In the genomic region with DNA sequence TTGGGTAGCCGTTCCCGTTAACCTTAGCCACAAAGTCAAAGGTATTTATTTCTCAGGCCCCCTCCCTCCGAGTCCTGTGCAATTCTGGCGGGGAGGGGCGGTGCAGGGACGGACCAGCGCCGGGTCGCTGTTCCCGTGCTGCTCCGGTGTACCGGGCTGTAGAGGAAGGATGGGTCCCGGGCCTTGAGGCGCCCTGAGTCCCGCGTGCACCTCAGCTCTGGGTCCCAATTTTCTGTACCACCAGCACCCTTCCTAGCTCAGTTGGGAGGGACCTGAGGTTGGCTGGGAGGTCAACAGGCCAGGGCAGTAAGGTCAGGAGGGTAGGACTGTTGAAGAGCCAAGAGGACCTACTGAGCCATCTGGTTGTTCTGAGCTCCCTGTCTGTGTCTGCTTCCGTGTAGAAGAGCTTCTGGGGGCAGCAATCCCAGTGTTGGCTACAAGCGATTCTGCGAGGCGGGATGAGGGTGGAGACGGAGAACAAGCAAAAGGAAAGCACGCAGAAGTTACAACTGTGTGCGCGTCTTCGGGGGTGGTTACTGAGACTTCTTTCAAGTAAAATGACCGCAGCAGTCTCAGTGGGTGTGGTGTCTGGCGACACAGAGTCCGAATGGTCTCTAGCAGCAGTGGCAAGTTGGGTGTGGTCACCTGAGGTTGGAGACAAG, we compare ENCODE assay signal across 8 mouse cellular contexts. TPM values are rescaled to one million over a fixed set of nuclear protein-coding genes. Genes with fewer than 3 reads are reported as not detected.
DNase-seq lines count a peak whose midpoint lies in the region; ATAC-seq and TF ChIP-seq lines count a peak whose summit lies in the region.

No protein-coding gene starts in this region.

- peaks cover 18% of the 10 kb centered on the region; the same call in 1 of the 2 replicates for H3K4me1 ChIP-seq in heart, embryonic 10.5 days
- peaks cover 0 to 2% of the 10 kb centered on the region in 2 experiments; a peak in 1 of 4 replicates for H3K4me1 ChIP-seq in ES-E14 (ENCODE audit: control insufficient read depth in 2 of 2, insufficient read depth in 2 of 2, low read length in 2 of 2, poor library complexity in 1 of 2)
- peaks cover 27% of the 10 kb centered on the region for H3K4me1 ChIP-seq in erythroblast, embryonic 14.5 days (ENCODE audit: control insufficient read depth)
- H3K4me1 ChIP-seq in intestine, embryonic 14.5 days (replicated peaks; ENCODE audit: control insufficient read depth, insufficient read depth, low read length) = peaks cover 9% of the 10 kb centered on the region
- H3K4me1 ChIP-seq in liver, embryonic 13.5 days (replicated peaks) = peaks cover 45% of the 10 kb centered on the region
- H3K4me1 ChIP-seq in midbrain, postnatal 0 days (ENCODE audit: insufficient read depth, low read length) = 0 out of 2 replicates have a peak, but pooled peaks cover 4% of the 10 kb centered on the region

- peak overlapping the region; percentile 84 for H3K4me3 ChIP-seq in heart, embryonic 10.5 days
- peak overlapping the region; percentile 68 to 75 for H3K4me3 ChIP-seq in ES-E14 (ENCODE audit: insufficient read depth in 1 of 2, low read depth in 1 of 2, low read length in 2 of 2, poor library complexity in 1 of 2, severe bottlenecking in 1 of 2)
- H3K4me3 ChIP-seq in erythroblast, embryonic 14.5 days (replicated peaks) = peak overlapping the region; percentile 75
- peak overlapping the region; percentile 77 for H3K4me3 ChIP-seq in intestine, embryonic 14.5 days (ENCODE audit: low read depth, low read length)
- peak overlapping the region; percentile 72 for H3K4me3 ChIP-seq in liver, embryonic 13.5 days (replicated peaks)
- H3K4me3 ChIP-seq in midbrain, postnatal 0 days (ENCODE audit: low read depth, low read length) = peak overlapping the region; percentile 60

- H3K9me3 ChIP-seq in heart, embryonic 10.5 days = peaks cover 8% of the 10 kb centered on the region
- no peaks in the 10 kb centered on the region for H3K9me3 ChIP-seq in ES-E14 (ENCODE audit: control insufficient read depth, insufficient read depth, low read depth, low read length)
- peaks cover 6% of the 10 kb centered on the region for H3K9me3 ChIP-seq in erythroblast, embryonic 14.5 days (ENCODE audit: control insufficient read depth, low read length)
- peaks cover 12% of the 10 kb centered on the region for H3K9me3 ChIP-seq in intestine, embryonic 14.5 days (ENCODE audit: control insufficient read depth, low read length)
- H3K9me3 ChIP-seq in liver, embryonic 13.5 days (replicated peaks) = peaks cover 1% of the 10 kb centered on the region; the same call in 1 of the 2 replicates
- peaks cover 2% of the 10 kb centered on the region; the same call in 1 of the 2 replicates for H3K9me3 ChIP-seq in midbrain, postnatal 0 days (ENCODE audit: low read length)

- in situ Hi-C loops in ES-E14 (cut with MboI; ENCODE audit: low sequenced_read_pairs in 2 of 2, unreplicated experiment in 2 of 2) = no loop called here

- peaks cover 33% of the 10 kb centered on the region for H3K36me3 ChIP-seq in heart, embryonic 10.5 days
- peaks cover 6% of the 10 kb centered on the region; the same call in 1 of the 2 replicates for H3K36me3 ChIP-seq in ES-E14 (ENCODE audit: control insufficient read depth, insufficient read depth, low read length, poor library complexity, severe bottlenecking)
- H3K36me3 ChIP-seq in erythroblast, embryonic 14.5 days (ENCODE audit: control insufficient read depth) = peaks cover 7% of the 10 kb centered on the region
- peaks cover 30% of the 10 kb centered on the region for H3K36me3 ChIP-seq in intestine, embryonic 14.5 days (ENCODE audit: control insufficient read depth, insufficient read depth, low read length)
- H3K36me3 ChIP-seq in liver, embryonic 13.5 days = peaks cover 30% of the 10 kb centered on the region
- peaks cover 25% of the 10 kb centered on the region for H3K36me3 ChIP-seq in midbrain, postnatal 0 days (ENCODE audit: insufficient read depth, low read length)

- H3K27me3 ChIP-seq in heart, embryonic 10.5 days (ENCODE audit: insufficient read depth, poor library complexity, severe bottlenecking) = no peaks in the 10 kb centered on the region
- no peaks in the 10 kb centered on the region for H3K27me3 ChIP-seq in erythroblast, embryonic 14.5 days (ENCODE audit: control insufficient read depth)
- H3K27me3 ChIP-seq in intestine, embryonic 14.5 days (replicated peaks; ENCODE audit: control insufficient read depth, insufficient read depth, low read length) = no peaks in the 10 kb centered on the region
- H3K27me3 ChIP-seq in liver, embryonic 13.5 days = no peaks in the 10 kb centered on the region
- no peaks in the 10 kb centered on the region for H3K27me3 ChIP-seq in midbrain, postnatal 0 days (ENCODE audit: insufficient read depth, low read length)

- peak overlapping the region; percentile 95 for H3K4me2 ChIP-seq in intestine, embryonic 14.5 days (ENCODE audit: low read length)
- peak overlapping the region; percentile 95 for H3K4me2 ChIP-seq in liver, embryonic 13.5 days
- peak overlapping the region; percentile 85 for H3K4me2 ChIP-seq in midbrain, postnatal 0 days (ENCODE audit: low read depth, low read length, poor library complexity, severe bottlenecking)

- TF ChIP-seq CTCF in midbrain, postnatal 0 days (IDR thresholded peaks at IDR 0.05) = no peak

- H3K27ac ChIP-seq in heart, embryonic 10.5 days = peak overlapping the region; percentile 94
- H3K27ac ChIP-seq in ES-E14 (ENCODE audit: insufficient read depth, low read depth, low read length, poor library complexity, severe bottlenecking) = no peak overlapping the region
- H3K27ac ChIP-seq in intestine, embryonic 14.5 days (ENCODE audit: low read depth) = peak overlapping the region; percentile 73
- H3K27ac ChIP-seq in liver, embryonic 13.5 days = peak overlapping the region; percentile 75
- H3K27ac ChIP-seq in midbrain, postnatal 0 days (ENCODE audit: low read depth, low read length) = peak overlapping the region; percentile 78

- 3% methylated on average over 28 of the region's 28 CpGs for WGBS in heart, embryonic 10.5 days
- 2% methylated on average over 28 of the region's 28 CpGs for WGBS in intestine, embryonic 14.5 days
- 2% methylated on average over 28 of the region's 28 CpGs for WGBS in liver, embryonic 13.5 days (ENCODE audit: insufficient replicate concordance)
- WGBS in midbrain, postnatal 0 days = under 1% methylated on average over 28 of the region's 28 CpGs

- DNase-seq in heart, embryonic 10.5 days (ENCODE audit: low spot score) = peak; percentile 85
- no peak for DNase-seq in heart, adult 8-10 months (ENCODE audit: low spot score)
- no peak for DNase-seq in ES-E14 (ENCODE audit: low read depth, low spot score)
- no peak for DNase-seq in intestine, embryonic 14.5 days (ENCODE audit: low spot score)
- peak; percentile 20 for DNase-seq in liver, embryonic 13.5 days
- DNase-seq in midbrain, postnatal 0 days (ENCODE audit: low spot score) = peak; percentile 45
- no peak for DNase-seq in layer of hippocampus, adult 11-12 months (ENCODE audit: low spot score)

- H3K9ac ChIP-seq in ES-E14 (ENCODE audit: insufficient read depth, low read depth, low read length, poor library complexity, severe bottlenecking) = peak overlapping the region; percentile 66
- peak overlapping the region; percentile 76 for H3K9ac ChIP-seq in intestine, embryonic 14.5 days (ENCODE audit: low read length)
- peak overlapping the region; percentile 72 for H3K9ac ChIP-seq in liver, embryonic 13.5 days
- H3K9ac ChIP-seq in midbrain, postnatal 0 days (replicated peaks; ENCODE audit: low read length, poor library complexity, severe bottlenecking) = peak overlapping the region; percentile 77

- peak; percentile 78 for ATAC-seq in intestine, embryonic 14.5 days (replicated peaks; ENCODE audit: low FRiP score, low TSS enrichment, low read depth)
- peak; percentile 65 for ATAC-seq in liver, embryonic 13.5 days (ENCODE audit: low read depth)
- peak; percentile 81 for ATAC-seq in midbrain, postnatal 0 days (ENCODE audit: low FRiP score)

RNA-seq across cellular contexts. Expression of gene Zfp775, which starts 0.3 kb away (rescaled TPM):
- polyA plus RNA-seq in heart, embryonic 10.5 days (2016; fragmentation: Nextera tagmentation; extraction: Ambion mirVana) = 7.7 and 8.9 TPM in 2 replicates
- total RNA-seq in heart, adult 8-10 months (2022) = 10 to 100 TPM; 12.9 to 15.5 (median 14.1) TPM
- 3.5 and 3.8 TPM in 2 replicates for total RNA-seq in ES-E14 (2012; rRNA removed)
- polyA plus RNA-seq in erythroblast, embryonic 14.5 days (2012) = 0.03 TPM in 2 replicates
- 7.4 and 8.3 TPM in 2 replicates for polyA plus RNA-seq in intestine, embryonic 14.5 days (2014; fragmentation: Nextera tagmentation; extraction: Ambion mirVana)
- polyA plus RNA-seq in liver, embryonic 13.5 days (2015; fragmentation: Nextera tagmentation; extraction: Ambion mirVana) = 1.9 and 2.0 TPM in 2 replicates
- total RNA-seq in midbrain, postnatal 0 days (2014; rRNA removed) = 8.6 and 9.5 TPM in 2 replicates
- 8.6 and 9.5 TPM in 2 replicates for polyA plus RNA-seq in midbrain, postnatal 0 days (2015; fragmentation: Nextera tagmentation; extraction: Ambion mirVana)

RNA-seq across cellular contexts. Expression of gene Gm44965, which starts 8.5 kb away (rescaled TPM):
- 0.49 TPM in 1 of 2 replicates, not detected in the other for polyA plus RNA-seq in heart, embryonic 10.5 days (2016; fragmentation: Nextera tagmentation; extraction: Ambion mirVana)
- 1 to 10 TPM in 2 of 4 experiments, not detected in 2; 1.0 to 2.8 TPM for total RNA-seq in heart, adult 8-10 months (2022)
- not detected in 2 replicates for total RNA-seq in ES-E14 (2012; rRNA removed)
- polyA plus RNA-seq in erythroblast, embryonic 14.5 days (2012) = not detected in 2 replicates
- polyA plus RNA-seq in intestine, embryonic 14.5 days (2014; fragmentation: Nextera tagmentation; extraction: Ambion mirVana) = not detected in 2 replicates
- polyA plus RNA-seq in liver, embryonic 13.5 days (2015; fragmentation: Nextera tagmentation; extraction: Ambion mirVana) = not detected in 2 replicates
- not detected in 2 replicates for total RNA-seq in midbrain, postnatal 0 days (2014; rRNA removed)
- polyA plus RNA-seq in midbrain, postnatal 0 days (2015; fragmentation: Nextera tagmentation; extraction: Ambion mirVana) = 0.75 and 1.7 TPM in 2 replicates

RNA-seq across cellular contexts. Expression of gene Repin1, which starts 8.5 kb away (rescaled TPM):
- polyA plus RNA-seq in heart, embryonic 10.5 days (2016; fragmentation: Nextera tagmentation; extraction: Ambion mirVana) = 31.9 and 33.2 TPM in 2 replicates
- 10 to 100 TPM; 35.5 to 40.9 (median 36.3) TPM for total RNA-seq in heart, adult 8-10 months (2022)
- 17.4 and 22.8 TPM in 2 replicates for total RNA-seq in ES-E14 (2012; rRNA removed)
- 0.06 and 0.15 TPM in 2 replicates for polyA plus RNA-seq in erythroblast, embryonic 14.5 days (2012)
- polyA plus RNA-seq in intestine, embryonic 14.5 days (2014; fragmentation: Nextera tagmentation; extraction: Ambion mirVana) = 28.4 and 29.5 TPM in 2 replicates
- 8.1 and 10.4 TPM in 2 replicates for polyA plus RNA-seq in liver, embryonic 13.5 days (2015; fragmentation: Nextera tagmentation; extraction: Ambion mirVana)
- 76.5 and 91.5 TPM in 2 replicates for total RNA-seq in midbrain, postnatal 0 days (2014; rRNA removed)
- 41.2 and 42.8 TPM in 2 replicates for polyA plus RNA-seq in midbrain, postnatal 0 days (2015; fragmentation: Nextera tagmentation; extraction: Ambion mirVana)

RNA-seq across cellular contexts. Expression of gene Gm45021, which starts 12.8 kb away (rescaled TPM):
- polyA plus RNA-seq in heart, embryonic 10.5 days (2016; fragmentation: Nextera tagmentation; extraction: Ambion mirVana) = not detected in 2 replicates
- not detected for total RNA-seq in heart, adult 8-10 months (2022)
- total RNA-seq in ES-E14 (2012; rRNA removed) = not detected in 2 replicates
- not detected in 2 replicates for polyA plus RNA-seq in erythroblast, embryonic 14.5 days (2012)
- not detected in 2 replicates for polyA plus RNA-seq in intestine, embryonic 14.5 days (2014; fragmentation: Nextera tagmentation; extraction: Ambion mirVana)
- not detected in 2 replicates for polyA plus RNA-seq in liver, embryonic 13.5 days (2015; fragmentation: Nextera tagmentation; extraction: Ambion mirVana)
- total RNA-seq in midbrain, postnatal 0 days (2014; rRNA removed) = not detected in 2 replicates
- polyA plus RNA-seq in midbrain, postnatal 0 days (2015; fragmentation: Nextera tagmentation; extraction: Ambion mirVana) = not detected in 2 replicates

RNA-seq across cellular contexts. Expression of gene AI854703, which starts 24.4 kb away (rescaled TPM):
- 0.90 and 1.6 TPM in 2 replicates for polyA plus RNA-seq in heart, embryonic 10.5 days (2016; fragmentation: Nextera tagmentation; extraction: Ambion mirVana)
- total RNA-seq in heart, adult 8-10 months (2022) = under 1 TPM; 0.22 to 0.69 (median 0.43) TPM
- total RNA-seq in ES-E14 (2012; rRNA removed) = 0.67 and 0.90 TPM in 2 replicates
- polyA plus RNA-seq in erythroblast, embryonic 14.5 days (2012) = 0.02 TPM in 1 of 2 replicates, not detected in the other
- polyA plus RNA-seq in intestine, embryonic 14.5 days (2014; fragmentation: Nextera tagmentation; extraction: Ambion mirVana) = 0.70 and 1.0 TPM in 2 replicates
- 0.20 and 0.28 TPM in 2 replicates for polyA plus RNA-seq in liver, embryonic 13.5 days (2015; fragmentation: Nextera tagmentation; extraction: Ambion mirVana)
- 51.7 and 57.1 TPM in 2 replicates for total RNA-seq in midbrain, postnatal 0 days (2014; rRNA removed)
- polyA plus RNA-seq in midbrain, postnatal 0 days (2015; fragmentation: Nextera tagmentation; extraction: Ambion mirVana) = 28.5 and 30.2 TPM in 2 replicates

Comparison
In these comparisons a context has a peak if more than half of its experiments do, and no peak if none do; other contexts are left out.
1. DNase-seq: peak in heart, embryonic 10.5 days (single experiment), liver, embryonic 13.5 days (single experiment) and midbrain, postnatal 0 days (single experiment); none in heart, adult 8-10 months (single experiment), ES-E14 (single experiment), intestine, embryonic 14.5 days (single experiment) and layer of hippocampus, adult 11-12 months (single experiment).
2. Peak in every context shown above with its lines, with median percentiles within 50 percentile points of each other: H3K4me3 ChIP-seq, H3K9ac ChIP-seq, ATAC-seq and H3K4me2 ChIP-seq.